Mouse (Mus musculus): ENCODE data around the gene Rap1gap. TPM values are rescaled to one million over a fixed set of nuclear protein-coding genes. Genes with fewer than 3 reads are reported as not detected.
A peak's percentile ranks its signal among the peaks of the same experiment; 100 is the strongest.

The Rap1gap gene
- total RNA-seq, 2 experiments from 2014 or later = 206 to 220 TPM

GRCm38 (mm10) chr4:137687234-137687825, 22.8 kb downstream of the Rap1gap start:
- DNase-seq (ENCODE audit: low spot score in 2 of 2) = no peak

GRCm38 (mm10) chr4:137692107-137692902, 27.8 kb downstream of the Rap1gap start:
- DNase-seq (ENCODE audit: low spot score in 2 of 2) = no peak

DNA sequence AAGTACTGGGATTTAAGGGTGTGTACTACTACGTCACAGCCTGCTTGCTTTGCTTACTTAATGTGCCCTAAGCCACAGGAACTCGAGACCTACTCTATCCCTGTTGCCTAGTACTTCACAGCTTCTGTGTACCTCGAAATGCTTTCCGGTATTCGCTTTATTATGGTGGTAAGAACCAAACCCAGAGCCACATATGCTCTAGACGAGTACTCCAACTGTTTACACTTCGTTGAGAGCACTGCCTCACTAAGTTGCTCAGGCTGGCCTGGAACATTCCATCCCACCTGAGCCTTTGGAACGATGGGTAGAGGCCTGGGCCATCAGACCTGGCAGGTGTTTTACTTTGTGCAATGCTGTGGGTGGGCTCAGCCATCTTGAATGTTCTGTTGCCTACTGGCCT, 30.8 kb downstream of the Rap1gap start:
- DNase-seq (ENCODE audit: low spot score in 2 of 2) = no peak

DNA sequence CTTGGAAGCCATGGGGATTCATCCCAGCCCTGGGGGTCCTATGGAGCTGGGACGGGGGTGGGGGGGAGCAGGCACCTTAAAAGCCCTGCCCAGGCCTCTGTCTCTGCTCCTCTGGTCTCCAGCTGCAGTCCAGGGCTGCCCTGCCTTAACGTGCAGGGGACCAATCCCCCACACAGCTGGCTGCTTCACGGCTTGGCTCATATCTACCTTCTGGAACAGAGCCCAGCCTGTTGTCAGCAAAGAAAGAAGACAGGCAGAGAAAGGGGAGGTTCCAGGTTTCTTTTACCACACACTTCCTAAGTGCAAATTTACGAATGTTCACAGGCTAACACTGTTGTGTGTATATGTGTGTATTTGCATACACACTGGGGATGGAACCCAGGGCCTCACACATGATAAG, 31.4 kb downstream of the Rap1gap start:
- DNase-seq (ENCODE audit: low spot score in 2 of 2) = no peak

- DNase-seq (ENCODE audit: low spot score in 2 of 2) = no peak
Observed at GRCm38 (mm10) chr4:137697156-137697885, 32.8 kb downstream of the Rap1gap start.

DNA sequence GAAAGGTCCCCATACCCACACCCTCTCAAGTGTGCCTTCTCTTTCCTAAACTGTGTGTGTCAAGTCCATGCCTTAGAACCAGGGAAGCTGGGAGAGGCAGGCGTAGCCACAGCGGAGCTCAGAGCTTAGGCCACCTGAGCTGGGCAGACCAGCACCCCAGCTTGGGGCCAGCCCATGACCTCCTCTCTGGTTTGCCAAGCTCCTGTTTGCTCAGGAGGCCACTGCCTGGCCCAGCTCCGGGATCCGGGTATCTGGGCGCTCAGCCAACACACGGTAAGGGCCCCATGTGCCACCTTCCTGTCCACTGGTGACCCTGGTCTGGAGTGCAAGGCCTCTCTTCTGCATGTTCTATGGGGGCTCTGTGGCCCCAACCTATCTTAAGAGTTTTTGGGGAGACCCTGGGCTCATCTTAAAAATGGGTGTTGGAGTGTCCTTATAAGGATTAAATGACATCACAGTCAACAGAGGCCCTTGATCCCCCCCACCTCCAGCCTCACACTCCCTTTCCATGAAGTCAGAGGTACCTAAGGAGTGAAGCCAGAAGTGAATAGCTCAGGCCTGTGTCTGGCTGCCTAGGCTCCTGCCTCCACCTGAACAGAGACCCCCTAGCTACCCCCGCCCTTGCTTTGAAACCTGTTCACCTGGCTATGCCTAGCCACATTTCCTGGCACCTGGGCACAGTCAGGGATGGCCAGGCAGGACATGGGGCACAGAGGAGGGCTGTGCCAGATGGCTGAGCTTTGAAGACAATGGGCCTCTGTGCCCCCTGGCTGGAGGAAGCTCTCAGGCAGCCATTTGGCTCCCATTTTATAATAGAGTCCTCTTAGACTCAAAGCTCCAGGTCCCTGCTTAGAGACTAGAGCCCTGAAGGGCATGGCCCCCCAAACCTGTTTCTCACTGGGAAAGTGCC, 33.8 kb downstream of the Rap1gap start:
- DNase-seq (ENCODE audit: low spot score in 2 of 2) = no peak

GRCm38 (mm10) chr4:137699264-137700211, 35.0 kb downstream of the Rap1gap start:
- no peak for DNase-seq (ENCODE audit: low spot score in 2 of 2)

DNA sequence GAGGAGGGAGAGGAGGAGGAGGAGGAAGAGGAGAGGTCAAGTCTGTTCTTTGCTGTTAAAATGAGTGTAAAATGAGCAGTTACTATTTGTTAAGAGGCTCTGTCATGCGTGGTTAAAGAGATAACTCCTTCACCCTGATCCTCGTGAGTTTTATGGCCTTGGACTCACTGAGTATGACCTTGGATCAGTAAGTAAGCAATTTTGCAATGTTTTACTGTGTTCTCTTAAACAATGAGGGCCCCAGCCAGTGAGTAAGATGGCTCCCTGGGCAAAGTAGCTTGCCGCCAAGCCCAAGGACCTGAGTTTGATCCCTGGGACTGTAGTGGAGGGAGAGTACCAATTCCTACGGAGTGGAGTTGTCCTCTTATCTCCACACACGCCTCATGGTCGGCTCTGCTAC, 36.4 kb downstream of the Rap1gap start:
- no peak for DNase-seq (ENCODE audit: low spot score in 2 of 2)

- DNase-seq (ENCODE audit: low spot score in 2 of 2) = no peak
Observed at GRCm38 (mm10) chr4:137703077-137703476, 38.6 kb downstream of the Rap1gap start.

GRCm38 (mm10) chr4:137704561-137704960, 40.0 kb downstream of the Rap1gap start:
- no peak for DNase-seq (ENCODE audit: low spot score in 2 of 2)

- no peak for DNase-seq (ENCODE audit: low spot score in 2 of 2)
Observed at GRCm38 (mm10) chr4:137705379-137705778, 40.9 kb downstream of the Rap1gap start.

GRCm38 (mm10) chr4:137706510-137706909, 42.0 kb downstream of the Rap1gap start:
- no peak for DNase-seq (ENCODE audit: low spot score in 2 of 2)

DNA sequence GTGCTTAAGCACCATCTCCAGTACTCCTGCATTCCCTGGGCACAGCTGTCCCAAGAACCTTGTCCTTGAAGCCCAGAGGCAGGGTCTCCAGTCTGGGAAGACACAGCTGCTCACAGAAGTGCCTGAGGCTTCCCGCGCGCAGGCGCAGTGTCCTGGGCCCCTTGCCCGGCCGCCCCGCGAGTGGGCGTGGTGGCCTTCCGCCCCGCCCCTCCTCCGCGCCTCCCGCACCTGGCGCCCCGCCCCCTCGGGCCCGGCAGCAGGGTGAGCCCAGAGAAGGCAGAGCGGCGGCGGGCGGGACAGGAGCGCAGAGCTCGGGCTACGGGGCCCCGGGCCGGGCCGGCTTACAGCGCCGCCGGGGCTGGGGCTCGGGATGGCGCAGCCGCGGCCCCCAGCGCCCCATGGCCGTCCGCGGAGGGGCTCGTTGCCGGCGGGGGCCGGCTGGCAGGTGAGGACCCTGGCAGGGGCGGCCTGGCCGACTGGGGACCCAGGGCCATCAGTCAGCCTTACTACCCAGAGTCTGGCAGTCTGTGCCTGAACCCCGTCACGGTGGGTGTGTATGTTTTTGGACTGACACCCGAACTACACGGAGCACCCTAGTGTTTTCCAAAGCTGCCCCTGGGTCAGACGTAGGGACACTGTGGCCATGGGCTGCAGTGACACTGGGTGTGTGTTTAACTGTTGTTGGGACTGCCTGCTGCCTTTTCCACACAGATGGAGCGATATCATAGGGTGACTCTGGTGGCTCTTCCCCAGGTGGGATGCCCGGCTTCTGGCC, 42.9 kb downstream of the Rap1gap start:
- peak; percentile 72 to 86 for DNase-seq (ENCODE audit: low spot score in 2 of 2)

- DNase-seq (ENCODE audit: low spot score in 2 of 2) = no peak
Observed at GRCm38 (mm10) chr4:137712963-137713362, 48.4 kb downstream of the Rap1gap start.

GRCm38 (mm10) chr4:137714020-137714624, 49.6 kb downstream of the Rap1gap start:
- DNase-seq (ENCODE audit: low spot score in 2 of 2) = no peak

DNA sequence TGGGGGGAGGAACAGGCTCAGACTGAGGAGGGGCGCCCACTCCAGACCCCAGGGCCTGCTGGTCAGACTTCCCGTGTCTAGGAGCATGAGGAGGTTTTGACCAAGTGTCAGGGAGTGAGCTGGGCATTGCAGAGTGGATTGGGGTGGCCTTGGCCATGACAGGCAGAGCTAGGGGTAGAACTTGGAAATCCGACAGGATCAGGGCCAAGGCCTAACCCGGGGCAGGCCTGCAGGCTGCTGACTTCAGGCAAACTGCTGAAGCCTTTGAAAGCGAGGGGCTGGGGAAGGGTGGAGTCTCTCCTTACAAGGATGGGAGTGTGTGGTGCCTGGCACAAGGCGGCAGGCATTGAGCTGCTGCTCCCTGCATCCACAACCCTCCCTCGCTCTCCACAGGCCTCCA, 52.5 kb downstream of the Rap1gap start:
- DNase-seq (ENCODE audit: low spot score in 2 of 2) = no peak

DNA sequence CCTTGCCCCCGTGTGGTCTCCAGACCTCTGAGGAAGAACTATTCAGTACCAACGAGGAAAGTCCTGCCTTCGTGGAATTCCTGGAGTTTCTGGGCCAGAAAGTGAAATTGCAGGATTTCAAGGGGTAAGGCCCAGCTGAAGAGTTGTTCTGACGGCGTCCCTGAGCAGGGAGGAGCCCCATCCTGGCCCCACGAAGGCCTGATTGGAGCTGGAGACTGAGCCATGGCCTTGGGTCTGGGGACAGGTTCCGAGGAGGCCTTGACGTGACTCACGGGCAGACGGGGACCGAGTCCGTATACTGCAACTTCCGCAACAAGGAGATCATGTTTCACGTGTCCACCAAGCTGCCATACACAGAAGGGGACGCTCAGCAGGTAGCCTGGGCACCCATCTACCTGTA, 53.1 kb downstream of the Rap1gap start:
- no peak for DNase-seq (ENCODE audit: low spot score in 2 of 2)

DNA sequence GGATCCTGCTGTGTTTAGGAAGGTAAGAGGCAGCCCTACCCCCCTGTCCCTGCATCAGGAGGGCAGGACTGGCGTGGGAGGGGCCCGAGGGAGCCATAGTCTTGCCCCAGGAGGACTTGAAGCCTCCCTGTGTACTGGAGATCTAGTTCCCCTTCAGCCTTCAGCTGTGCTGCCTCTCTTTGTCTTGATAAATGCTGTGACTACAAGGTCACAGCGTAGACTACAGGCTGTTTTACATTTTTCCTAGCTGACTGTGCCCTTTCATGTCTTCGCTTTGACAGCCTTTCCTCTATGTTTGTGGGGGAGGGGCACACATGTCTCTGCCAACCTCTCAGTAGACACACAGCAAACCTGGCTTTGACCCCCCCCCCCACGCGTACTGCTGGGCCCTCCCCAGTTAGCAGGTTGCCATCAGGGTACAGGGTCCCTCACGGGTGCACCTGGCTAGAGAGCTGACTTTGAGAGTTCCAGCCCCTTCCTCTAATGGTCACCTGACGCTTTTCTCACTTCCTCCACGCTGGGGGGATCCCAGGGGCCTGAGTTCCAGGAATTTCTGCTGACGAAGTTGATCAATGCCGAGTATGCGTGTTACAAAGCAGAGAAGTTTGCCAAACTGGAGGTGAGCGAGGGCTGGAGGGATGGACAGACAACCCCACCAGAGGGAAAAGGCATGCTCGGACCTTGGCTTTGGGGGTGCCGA, 55.0 kb downstream of the Rap1gap start:
- DNase-seq (ENCODE audit: low spot score in 2 of 2) = no peak

All from layer of hippocampus, postnatal 10 days (tissue).